Mouse (Mus musculus) activated CD4-positive, CD25-positive, alpha-beta regulatory T cell, adult 4 months (primary cell): ENCODE measurements at regions not wholly inside any gene's neighbourhood (a gene's known extent, or its start where the extent isn't known, plus 50 kb on each side); places are given as distances from the start of the nearest gene placed in this dataset.

Experiments
- ATAC-seq: one replicate; pipeline ENCODE4 v1.8.0; 2017

DNA sequence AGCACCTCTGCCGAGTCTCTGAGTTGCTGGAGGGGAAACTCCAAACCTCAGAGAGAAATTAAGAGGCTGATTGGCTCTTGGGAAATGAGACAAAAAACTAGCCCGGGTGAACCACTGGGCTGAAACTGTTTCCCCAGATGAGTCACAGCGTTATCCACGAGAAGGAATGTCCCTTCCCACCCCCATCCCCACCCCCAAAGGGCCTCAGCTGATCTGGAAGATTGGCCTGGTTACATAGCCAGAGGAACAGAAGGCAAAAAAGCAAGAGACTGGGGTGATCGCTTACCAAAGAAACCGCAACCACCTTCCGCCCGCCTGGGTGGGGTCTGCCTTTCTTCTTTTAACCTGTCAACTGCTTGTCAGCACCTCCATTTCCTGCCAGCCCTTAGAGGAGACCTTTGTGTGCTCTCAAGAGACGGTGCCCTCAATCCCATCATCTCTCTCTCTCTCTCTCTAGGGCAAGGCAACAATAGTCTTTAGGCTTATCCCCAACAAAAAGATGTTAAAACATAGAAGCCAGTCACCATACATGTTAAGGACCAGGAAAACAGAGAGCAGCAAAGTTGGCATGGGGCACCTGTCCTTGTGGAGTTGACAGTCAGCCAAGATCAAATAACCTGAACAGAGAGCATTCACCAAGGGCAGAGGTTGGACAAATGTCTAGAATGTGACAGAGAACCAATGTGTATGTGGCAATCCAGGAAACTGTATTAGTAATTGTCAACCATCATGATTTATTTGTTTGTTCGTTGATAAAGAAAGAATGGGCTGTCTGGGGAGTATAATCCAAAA lies 244.4 kb downstream of the Rplp1 start:
- peak; percentile 60 for ATAC-seq

DNA sequence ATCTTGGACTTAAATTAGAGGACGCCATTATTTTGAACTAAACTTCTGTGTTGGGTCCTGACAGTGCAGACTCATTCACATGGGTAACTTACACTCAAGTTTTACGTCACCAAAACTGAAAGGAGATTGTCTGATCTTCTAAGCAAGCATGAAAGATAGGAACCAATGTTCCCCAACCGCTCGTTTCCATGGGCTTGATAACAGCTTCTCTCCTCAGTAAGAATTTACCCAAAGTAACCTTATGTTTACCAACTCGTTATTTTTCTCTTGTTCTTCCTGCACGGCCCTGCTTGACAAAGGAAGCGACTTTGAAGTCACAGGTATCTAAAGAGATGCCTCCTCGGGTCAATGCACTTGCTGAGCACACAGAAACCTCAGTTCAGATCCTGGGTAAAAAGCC lies 245.6 kb downstream of the Rplp1 start:
- ATAC-seq: no peak

DNA sequence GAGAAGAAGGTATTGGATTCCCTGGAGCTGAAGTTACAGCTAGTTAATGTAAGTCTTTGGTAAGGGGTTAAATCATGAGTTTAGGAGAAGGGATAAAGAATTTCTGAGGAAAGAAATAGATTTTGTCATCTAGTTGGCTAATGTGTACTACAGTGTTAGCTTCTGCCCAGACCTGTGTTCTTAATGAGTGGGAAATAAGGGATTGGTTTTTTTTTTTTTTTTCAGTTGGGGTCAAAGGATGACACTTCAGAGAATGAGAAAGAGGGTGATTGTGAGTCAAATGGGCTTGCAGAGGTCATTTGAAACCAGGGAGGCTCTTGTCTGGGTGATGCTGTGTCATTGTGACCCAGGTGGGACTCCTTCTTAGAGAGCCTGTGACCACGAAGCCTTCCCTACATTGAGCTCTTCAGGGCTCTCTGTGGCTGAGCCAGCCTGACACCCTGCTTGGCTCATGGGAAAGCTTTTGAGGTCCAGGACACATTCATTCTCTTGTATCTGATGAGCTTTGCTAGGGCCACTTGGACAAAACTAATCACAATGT lies 246.1 kb downstream of the Rplp1 start:
- ATAC-seq: no peak

DNA sequence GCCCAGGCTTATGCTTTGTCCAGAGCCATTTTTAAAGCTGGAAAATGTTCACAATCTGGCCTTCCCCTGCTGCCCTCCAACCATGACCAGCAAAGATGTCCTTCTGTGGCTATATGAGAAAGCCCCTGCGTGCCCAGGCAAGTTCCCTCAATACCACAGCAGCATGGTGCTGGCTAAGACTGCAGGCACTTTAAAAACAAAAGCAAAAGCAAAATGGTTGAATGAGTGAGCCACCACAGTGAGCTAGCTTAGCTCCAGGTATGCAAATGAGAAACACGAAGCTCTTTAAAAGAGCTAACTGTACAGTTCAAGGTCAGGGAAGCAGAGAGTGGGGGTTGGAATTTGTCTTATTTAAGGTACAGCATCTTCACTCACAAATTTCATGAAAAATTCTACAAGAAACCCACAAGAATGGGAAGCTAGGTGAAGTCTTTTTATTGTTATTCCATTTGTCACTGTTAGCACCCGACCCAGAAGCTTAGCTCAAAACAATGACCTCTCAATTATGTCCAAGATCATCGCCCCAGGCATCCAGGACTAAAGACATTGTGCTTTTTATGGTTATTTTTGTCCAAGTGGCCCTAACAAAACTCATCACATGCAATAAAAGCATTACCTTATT lies 246.8 kb downstream of the Rplp1 start:
- peak; percentile 40 for ATAC-seq

DNA sequence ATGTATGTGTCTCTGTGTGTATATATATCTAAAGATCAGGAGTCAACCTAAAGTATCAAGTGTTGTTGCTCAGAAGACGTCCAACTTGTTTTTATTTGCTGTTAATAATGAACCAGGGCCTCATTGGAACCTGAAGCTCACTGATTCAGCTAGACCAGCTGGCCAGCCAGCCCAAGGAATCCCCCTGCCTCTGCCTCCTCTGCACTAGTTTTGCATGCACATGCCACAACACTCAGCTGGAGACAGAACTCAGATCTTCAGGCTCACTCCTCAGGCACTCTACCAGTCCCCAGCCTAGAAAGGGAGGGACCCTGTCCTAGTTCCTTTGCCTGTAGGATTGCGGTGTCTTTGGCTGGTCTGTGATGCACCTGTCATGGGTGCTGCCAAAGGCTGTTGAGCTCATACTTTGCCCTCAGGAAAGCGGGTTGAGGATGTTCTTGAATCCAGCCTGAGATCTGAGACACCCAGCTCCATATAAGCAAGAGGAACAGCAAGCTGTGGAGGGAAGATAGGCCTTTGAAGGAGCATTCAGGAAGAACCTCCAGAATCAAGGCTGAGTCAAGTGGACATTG lies 247.5 kb downstream of the Rplp1 start:
- ATAC-seq: no peak

DNA sequence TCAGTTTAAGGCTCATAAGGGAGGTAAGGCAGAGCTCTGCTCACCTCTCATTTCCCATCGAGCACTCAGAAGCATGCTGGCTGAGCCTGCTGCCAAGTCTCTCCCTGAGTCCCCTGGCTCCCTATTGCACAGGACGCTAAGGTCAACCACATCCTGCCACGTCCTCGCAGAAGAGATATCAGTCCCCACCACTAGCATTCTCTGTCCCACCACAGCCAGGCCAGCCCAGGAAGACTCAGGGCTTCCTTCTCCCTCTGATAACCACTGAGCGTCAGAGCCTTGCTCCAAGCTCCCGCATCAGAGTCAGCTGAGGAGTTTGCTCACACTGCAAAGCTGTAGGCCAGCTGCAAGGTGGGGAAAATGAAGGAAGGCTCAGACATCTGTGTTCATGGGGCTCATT lies 248.2 kb downstream of the Rplp1 start:
- peak; percentile 47 for ATAC-seq

DNA sequence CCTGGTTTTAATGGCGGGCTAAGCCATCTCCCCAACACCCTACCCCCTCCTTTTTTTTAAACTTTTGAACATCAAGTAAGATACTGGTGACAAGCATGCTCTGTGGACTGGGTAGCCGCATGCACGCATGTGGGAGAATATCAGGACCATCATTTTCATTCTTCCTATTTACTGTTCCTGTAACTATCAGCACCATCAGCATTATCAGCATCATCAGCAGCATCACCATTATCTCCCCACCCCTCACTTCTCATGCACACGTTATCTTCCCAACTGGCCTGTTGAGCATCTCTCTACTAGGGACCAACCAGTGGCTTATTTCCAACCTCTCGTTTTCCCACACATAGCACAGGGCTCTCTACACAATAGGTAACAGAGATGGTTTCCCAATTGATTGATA lies 249.1 kb downstream of the Rplp1 start:
- ATAC-seq: no peak

DNA sequence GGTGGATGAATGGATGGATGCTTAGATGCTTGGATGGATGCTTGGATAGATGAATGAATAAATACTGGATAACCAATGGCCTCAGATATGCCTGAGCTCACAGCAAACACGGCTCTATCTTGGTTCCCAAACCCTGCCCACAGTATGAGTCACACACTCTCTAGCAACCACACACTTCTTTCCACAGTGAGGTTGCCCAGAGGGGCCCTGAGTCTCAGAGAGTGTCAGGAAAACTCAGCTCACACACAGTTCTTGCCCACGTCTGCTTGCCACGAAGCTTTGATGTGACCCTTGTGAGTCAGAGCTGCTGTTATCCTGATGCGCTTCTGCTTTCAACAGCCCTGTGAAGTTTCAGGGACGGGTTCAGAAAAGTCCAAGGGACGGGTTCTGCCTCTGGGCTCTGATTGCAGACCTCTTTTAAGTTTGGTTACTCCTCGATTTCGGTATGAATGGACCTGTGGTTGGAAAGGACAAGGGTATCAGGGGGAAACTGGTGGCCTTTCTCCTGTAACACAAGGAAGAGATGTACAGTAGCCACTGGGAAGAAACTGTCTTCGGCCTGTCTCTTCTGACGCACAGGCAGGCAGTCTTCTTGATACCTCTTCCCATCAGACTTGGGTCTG lies 250.2 kb downstream of the Rplp1 start:
- ATAC-seq: peak; percentile 24

DNA sequence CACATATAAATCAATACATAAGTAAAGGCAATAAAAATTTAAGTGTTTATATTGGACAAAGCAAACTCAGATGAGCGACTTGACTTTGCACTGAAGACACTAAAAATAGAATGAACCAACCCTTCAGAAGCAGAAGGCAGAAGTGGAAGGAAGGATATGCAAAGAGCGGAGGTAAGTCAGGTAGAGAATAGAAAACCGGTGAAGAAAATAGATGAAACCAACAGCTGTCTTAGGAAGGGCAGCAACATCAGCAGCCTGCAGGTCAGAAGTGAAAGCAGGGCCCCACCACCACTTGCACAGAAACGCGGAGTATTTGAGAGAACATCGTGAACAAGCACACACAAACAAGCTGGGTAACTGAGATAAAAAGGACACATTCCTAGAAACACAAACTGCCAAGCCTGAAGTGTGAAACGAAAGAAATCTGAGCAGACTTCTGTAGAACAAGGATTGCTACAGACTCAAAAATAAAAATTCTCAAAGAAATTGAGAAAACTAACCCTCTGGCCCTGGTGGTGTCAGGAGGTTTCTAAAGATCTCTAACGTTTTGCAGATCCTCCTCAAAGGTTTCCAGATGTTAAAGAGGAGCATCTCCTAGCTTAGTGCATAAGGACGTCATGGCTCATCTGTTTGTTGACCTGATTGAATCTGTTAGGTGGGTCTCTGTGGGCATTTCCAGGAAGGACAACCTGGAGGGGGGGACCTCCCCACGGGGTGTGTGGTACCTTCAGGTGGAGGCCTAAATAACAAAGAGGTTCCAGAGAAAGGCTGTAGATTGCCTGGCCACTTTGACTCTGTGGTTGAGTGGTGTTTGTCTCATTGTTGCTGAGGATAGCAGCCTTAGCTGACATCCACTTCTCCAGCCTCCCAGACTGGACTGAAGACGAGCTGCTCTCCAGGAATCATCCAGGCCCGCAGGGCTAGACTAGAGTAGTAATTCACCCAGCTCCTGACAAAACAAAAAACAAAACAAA lies 252.0 kb downstream of the Rplp1 start:
- no peak for ATAC-seq

DNA sequence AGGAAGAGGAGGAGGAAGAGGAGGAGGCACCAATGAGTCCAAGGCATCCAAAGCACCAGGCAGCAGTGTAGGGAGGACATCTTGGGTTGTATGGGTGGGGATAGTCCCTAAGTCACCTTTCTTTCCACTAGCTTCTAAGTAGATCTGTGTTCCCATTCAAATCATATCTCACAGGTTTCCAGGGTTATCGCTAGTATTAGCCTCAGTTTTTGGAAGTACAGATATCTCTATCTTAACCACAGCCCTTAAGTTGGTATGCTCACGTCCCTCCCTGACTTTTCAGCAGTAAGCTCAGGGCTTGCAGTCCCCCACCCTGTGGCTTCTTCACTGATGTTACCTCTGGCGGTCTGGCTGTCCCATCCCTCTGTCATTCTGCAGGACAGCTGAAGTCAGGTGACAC lies 254.2 kb downstream of the Rplp1 start:
- ATAC-seq: no peak

DNA sequence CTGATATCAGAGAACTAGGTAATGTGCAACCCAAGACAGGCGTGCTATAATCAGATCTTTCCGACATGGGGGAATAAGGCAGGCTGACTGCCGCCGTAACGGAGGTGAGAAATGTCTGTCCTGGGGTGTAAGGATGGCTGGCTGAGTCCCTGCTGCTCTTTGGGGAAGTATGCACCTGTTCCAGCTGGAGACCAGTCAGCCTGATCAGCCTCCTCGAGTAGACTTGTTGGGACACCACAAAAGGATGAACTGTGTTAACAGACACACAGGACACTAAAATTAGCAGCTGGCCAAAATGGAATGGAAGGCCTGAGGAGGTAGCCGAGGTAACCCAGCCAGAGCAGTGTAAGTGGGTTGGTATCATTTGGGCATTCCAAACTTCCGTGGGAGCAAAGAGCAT lies 256.3 kb downstream of the Rplp1 start:
- no peak for ATAC-seq

DNA sequence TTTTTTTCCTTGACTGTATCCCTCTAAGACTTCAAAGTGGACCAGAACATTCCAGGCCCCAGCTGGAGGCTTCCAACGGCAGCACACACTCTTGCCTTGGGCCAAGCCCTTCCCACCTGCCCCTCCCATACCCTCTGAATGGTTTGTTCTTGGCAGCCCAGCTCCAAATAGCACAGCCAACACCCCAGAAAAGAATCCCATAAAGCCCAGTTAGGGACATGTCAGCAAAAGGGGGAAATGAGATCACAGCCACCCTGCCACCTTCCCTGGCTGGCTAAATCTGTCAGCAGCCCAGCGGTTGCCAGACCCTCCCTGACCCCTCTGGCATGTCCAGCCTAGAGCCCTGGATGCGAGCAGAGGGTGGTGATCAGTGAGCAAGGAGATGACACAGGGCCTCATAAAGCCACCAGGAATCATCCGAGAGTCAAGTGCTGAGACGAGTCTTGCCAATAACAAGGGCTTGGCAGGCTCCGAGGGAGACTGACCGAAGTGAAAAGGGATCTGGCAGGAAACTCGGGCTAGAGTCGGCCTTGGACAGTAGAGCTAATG lies 258.8 kb downstream of the Rplp1 start:
- ATAC-seq: no peak

DNA sequence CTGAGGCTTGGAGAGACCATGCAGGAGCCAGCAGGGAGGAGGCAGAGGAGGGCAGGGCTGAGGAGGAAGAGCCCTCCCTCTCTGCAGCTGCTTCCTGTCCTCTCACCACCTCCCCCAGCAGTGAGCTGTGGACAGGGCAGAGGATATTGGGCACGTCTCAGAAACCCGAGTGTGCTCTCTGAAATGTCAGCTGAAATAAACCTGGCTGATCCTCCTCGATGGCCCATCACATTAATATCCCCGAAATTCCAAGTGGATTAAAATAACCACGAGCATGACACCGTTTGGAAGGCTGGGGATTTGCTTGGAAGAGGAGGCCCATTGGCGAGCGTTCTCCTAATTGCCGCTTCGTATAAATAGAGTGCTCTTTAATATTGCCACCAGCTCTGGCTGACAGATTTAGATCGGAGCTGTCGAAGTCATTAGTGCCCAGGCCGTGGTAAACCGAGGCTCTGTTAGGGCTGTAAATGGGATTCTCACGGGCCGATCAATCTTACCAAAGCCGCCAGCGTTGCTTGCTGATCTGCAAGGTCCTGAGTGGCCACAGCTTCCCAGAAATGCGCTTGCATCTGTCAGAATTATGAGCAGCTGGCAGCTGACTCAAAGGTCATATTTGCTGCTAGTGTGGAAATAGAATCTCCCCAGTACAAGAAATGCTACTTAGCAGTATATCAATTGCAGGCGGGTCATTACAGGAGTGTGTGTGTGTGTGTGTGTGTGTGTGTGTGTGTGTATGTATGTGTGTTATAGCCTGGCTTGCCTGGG lies 268.5 kb downstream of the Rplp1 start:
- ATAC-seq: no peak

DNA sequence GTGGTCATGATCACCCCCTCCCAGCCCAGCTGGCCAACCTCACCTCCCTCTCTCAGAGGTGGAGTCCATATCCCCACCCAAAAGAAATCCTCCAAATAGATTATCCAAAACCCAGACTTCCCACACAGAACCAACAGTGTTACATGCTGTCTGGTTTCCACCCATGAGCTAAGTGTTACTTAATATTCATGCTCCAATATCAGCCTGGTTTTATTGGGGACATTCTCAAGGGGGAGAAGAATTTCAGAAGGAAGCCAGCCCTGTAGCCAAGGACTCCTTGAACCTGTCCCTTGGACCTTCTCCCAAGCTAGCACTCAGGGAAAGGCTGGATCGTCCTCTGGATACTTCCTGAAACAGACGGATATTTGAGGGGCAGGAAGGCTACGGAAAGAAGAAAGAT lies 268.6 kb downstream of the Tle3 start:
- no peak for ATAC-seq

DNA sequence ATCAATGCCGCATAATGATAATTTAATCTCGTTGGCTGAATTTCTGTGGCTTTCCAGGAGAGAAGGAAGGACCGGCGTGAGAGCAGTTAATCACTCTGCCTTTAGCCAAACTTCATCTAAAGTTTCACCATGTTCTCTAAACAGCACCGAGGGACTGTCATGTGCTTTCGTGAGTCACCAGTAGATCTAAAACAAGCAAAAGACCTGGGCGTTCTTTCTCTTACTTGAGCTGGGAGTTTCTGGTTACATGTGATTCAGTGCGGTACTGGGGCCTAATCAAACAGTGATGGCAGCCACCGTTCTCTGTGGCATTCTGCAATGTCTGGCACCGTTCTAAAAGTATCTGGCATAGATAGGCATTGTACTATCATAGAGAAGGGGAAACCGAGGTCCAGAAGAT lies 266.7 kb downstream of the Tle3 start:
- no peak for ATAC-seq

DNA sequence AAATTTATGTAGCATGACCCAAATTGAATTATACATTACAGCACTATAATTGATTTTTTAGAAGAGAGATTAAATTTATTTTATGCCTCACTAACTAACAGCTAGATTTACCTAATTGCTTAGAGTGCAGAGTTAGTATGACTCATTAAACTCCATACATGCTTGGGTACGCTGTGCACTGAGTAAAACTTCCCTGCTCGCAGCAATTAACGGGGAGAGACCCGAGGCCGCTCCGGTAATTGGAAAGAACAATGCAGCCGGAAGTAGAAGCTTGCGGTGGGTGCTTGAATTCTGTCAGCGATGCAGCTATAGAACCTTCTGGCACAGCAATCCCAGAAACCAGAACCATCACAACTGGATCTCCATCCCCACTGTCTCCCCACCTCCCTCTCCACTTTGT lies 261.8 kb downstream of the Tle3 start:
- no peak for ATAC-seq

DNA sequence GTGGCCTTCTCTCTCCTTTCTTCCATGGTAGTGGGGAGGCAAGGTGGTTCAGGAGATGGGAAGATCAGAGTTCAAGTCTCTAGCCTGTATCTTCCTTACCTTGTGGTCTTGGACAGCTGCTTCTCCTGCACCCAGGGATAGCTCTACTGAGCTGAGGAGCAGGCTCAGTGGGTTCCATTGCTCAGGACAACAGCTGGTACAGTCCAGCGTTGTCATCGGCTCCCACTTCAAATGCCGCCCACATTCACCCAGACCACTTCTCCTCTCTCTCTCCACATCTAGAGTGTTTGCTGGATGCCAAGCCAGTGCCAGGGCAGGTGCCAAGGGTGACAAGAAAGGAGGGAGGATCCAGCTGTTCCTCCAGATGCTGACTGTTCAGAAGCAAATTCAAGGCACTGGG lies 260.4 kb downstream of the Tle3 start:
- no peak for ATAC-seq

DNA sequence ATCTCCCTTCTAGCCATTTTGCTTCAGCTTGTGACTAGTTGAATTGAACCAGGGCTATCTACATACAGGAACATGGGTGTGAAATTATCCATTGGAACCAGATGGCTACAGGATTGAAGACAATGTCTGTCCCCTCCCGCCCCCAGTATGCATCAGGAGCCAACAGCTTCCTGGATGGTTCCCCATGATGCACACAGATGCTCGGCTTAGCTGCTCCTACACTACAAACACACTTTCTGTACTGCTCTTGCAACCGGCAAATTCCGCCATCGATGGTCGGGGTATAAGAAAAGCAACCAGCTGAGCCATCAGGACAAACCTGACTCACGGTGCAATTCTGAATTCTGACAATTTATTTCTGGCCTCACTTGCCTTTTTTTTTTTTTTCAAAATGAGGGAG lies 258.9 kb downstream of the Tle3 start:
- no peak for ATAC-seq

DNA sequence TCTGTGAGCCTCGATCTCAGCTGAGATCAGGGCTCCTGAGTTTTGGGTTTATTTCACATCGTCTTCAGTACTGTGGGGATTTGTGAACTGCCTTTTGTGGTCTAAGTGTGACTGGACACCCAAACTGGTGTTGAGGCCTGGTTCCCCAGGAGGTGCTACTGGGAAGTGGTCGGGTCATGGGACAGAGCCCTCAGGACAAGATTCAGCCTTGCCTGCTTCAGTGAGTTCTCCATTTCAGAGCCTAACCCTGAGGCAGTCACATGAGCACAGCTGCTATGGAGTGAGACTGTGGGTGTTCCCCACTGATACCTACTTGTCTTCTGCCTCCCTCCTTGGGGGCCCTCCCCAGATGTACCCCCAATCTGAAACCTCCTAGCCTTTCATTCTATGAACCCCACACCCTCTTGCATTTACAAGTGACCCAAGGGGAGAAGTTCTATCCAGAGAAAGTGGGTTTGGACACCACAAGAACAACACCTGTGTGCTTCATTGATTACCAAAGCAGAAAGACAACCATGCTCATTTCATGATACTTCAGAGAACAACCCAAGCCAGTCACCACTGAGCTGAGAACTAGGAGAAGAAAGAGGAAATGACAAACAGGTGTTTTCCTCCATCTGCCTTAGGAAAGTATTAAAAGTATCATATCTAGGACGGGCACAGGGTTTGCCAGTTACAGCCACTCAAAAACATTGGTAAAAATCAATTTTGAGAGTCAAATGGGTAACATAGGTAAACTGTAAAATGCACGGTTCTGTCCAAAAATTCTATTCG lies 255.8 kb downstream of the Tle3 start:
- no peak for ATAC-seq

DNA sequence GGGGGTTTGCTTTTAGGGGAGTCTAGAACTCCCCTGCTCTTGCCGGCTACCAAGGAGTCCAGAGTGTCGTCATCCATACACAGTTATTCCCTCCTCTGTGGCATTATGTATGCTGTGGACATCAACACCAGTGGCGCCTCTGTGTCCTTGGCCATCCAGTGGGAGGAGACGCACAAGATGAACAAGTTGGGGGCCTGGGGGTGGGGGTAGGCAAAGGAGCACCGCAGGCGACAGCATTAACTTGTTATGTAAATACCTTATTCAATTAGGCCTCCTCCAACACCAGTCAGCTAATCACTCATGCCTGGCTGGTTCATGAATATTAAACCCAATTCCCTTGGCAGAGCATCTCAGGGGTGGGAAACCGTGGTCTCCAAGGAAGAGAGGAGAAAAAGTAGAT lies 250.8 kb downstream of the Tle3 start:
- no peak for ATAC-seq
